Mouse (Mus musculus): ENCODE data around the gene Wfdc21.

Wfdc21 gene

DNA sequence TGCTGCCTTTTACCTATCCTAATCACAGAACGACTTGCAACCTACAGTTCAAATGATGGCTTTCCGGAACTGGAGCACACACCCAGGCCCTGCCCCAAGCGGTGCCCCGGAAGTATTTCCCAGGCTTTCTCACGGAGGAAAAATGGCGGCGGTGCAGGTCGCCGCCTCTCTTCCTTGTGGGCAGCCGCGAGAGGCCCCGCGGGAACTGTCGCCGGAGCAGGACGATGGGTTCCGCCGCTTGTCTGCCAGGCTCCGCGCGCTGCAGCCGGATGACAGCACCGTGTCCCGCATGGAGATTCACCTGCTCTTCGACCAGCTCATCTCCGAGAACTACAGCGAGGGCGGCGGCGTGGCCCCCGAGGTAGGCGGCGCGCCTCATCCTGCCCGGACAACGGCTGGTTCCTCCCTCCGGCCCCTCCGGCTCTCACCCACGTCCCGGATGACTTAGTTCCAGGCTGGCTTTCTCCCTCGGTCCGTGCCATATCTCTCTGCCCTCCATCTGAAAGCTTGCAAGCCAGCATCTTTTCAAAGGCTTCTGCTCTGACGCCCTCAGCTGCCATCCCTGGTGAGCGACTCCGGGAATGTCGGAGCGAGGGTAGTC, 6.9 kb downstream of the Wfdc21 start, which contains the start of gene Heatr6:
Gene Heatr6, plus strand, starts transcription at position 116 of the 601 bp plus-strand sequence.
- DNase-seq (ENCODE audit: low spot score), result peak; percentile 74

DNA sequence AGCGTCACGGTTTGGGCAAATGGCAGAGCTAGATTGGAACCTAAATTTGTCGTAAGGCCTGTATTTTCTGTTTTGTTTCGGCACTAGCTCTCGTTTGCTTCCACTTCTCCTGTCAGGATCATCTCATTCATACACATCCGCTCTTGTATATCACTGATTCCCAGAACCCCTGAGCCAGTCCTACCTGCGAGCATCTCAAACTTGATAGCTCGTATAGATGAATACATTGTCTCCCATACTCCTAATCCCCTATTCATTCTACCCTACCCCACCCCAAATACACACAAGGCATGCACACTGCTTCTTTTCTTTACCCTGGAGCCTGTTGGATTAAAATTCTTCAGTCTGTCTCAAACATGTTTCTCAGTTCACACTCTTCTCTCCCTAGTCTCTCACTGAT, 7.5 kb downstream of the Wfdc21 start:
- no peak for DNase-seq (ENCODE audit: low spot score)

DNA sequence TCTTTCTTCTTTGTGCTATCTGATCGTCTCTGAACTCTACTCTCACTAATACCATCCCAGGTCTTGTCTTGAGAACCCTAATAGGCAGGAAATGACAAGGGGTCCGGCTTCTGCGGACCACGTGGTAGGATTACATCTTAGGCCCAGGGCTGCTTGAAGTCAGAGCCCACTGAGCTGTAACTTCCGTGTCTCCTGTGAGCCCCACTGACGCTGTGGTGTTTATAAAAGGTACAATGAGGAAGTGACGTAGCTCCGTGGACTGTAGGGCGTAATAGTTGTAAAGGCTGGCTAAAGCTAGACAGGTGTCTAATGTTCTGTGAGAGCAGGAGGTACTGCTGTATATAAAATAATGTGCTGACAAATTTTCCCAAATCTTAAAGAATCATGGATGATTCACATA, 20.6 kb downstream of the Wfdc21 start:
- no peak for DNase-seq (ENCODE audit: low spot score)

DNA sequence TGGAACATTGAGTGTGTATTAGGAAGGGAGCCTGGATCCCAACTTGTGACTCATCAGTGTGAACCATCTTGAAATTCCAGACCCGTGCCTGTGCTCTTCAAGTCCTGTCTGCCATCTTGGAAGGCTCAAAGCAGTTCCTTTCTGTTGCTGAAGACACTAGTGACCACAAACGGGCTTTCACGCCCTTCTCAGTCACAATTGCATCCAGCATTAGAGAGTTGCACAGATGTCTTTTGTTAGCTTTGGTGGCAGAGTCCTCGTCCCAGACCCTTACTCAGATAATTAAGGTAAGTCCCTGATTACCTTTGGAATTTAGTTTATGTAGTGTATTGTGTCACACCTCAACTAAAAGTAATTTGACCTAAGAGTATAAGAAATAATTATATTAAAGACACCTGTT, 22.2 kb downstream of the Wfdc21 start:
- DNase-seq (ENCODE audit: low spot score), result no peak

DNA sequence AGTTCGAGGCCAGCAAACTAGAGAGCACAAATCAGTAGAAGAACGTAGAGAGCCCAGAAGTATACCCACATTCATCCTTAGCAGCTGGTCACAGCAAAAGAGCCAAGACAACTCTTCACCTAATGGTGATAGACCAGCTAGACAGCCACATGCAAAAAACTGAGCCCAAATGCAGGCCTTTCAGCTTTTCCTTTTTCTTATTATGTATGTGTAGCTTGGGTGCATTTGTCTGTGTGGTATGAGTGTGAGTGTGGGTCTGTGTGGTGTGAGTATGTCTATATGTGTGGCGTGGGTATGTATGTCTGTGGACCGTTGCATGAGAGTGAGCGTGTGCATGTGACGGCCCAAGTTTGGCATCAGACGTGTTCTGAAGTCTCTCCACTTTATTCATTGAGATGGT, 24.3 kb downstream of the Wfdc21 start:
- no peak for DNase-seq (ENCODE audit: low spot score)

DNA sequence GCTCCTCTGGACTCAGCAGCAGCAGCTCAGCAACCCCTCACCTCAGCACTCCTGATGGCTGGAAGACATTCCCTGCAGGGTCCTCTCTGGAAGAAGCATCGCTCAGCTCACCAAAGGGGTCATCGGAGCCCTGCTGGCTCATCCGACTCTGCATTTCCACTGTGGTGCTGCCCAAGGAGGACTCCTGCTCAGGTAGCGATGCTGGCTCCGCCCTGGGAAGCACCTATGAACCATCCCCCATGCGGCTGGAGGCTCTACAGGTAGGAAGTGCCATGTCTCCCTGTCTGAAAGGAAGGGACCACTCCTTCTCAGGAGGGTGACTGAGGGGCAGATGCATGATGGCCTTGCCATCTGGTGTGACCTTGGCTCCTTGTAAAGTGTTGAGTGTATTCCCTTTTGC, 25.6 kb downstream of the Wfdc21 start:
- no peak for DNase-seq (ENCODE audit: low spot score)

DNA sequence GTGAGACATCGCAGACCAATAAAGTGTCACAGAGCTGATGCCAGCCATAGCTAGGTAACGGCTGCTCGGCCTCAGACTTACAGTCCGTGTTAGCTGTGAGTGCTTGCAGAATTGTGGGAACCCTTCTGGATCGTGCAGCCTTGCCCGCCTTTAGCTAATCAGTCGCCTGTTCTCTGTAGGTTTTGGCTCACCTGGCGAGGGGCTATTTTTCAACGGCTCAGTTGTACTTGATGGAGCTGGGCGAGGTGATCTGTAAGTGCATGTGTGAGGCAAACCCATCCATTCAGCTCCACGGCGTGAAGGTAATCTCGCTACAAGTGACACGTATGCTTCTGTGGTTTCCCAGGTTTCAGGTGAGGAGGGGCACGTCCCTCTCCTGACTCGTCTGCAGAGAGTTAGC, 27.0 kb downstream of the Wfdc21 start:
- no peak for DNase-seq (ENCODE audit: low spot score)

DNA sequence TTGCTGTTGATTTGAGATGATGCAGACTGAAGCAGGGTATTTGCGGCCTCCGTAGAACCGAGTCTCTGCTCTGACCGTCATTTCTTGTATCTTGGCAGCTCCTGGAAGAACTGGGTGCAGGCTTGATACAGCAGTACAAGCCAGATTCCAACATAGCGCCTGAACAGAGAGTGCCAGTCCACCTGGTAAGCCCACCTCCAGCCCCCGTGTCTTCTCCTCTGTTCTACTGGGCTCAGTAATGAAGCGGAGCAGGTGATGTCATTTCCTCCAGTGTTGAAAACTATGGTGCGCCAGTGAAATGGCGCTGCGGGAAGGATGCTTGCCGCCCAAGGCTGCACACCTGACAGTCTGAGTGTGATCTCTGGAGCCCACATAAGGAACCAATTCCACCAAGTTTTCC, 27.6 kb downstream of the Wfdc21 start:
- no peak for DNase-seq (ENCODE audit: low spot score)

DNA sequence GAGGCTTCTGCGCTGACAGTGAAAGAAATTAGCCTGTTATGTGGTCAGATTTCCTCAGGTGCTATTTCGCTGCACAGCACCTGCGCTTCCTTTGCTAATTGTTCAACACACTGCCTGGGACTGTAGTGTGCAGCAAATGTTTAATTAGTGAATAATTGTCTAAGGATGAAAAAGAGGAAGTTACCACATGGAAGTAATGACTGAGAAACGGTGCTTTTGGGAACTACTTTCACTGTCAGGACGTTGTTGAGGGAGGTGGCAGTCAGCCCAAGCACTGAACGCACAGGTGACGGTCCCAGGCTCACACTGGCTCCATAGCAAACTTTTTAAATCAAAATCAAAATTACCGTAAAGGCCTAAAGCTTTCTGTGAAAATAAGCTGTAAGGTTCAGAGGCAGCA, 30.1 kb downstream of the Wfdc21 start:
- DNase-seq (ENCODE audit: low spot score), result no peak

DNA sequence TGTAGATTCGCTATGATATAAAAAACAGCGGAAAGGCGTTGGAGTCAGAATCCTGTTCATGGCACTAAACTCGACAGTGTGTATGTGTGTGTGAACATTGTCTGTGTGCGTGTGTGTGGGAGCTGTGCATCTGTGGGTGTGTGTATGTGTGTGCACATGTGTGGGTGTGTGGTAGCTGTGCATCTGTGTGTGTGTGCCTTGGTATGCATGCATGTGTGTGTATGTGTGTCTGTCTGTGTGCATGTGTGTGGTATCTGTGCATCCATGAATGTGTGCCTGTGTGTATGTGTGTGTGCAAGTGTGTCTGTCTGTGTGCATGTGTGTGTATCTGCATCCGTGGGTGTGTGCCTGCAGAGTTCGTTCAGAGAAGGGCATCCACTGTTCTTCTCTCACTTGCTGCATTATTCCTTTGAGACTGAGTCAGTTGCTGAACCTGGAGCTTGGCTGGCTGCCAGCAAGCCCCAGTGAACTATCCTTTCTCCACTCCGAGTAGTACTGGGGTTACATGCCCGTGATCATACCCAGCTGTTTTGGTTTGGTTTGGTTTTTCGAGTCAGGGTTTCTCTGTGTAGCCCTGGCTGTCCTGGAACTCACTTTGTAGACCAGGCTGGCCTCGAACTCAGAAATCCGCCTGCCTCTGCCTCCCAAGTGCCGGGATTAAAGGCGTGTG, 37.3 kb downstream of the Wfdc21 start:
- no peak for DNase-seq (ENCODE audit: low spot score)

DNA sequence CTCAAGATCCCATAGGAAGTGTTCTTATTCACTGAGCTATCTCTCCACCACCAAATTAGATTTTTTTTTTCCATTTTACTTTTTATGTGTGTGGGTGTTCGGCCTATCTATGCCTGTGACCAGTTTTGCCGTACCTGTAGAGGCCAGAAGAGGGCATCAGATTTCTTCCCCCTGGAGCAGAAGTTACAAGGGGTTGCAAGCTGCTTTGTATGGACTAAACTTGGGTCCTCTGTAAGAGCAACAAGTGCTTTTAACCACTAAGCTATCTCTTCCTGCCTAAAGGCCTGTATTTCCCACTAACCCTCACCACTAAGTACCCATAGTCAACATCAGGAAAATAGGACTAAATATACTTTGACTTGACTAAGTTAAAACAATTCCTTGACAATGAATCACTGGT, 37.9 kb downstream of the Wfdc21 start:
- DNase-seq (ENCODE audit: low spot score), result no peak

DNA sequence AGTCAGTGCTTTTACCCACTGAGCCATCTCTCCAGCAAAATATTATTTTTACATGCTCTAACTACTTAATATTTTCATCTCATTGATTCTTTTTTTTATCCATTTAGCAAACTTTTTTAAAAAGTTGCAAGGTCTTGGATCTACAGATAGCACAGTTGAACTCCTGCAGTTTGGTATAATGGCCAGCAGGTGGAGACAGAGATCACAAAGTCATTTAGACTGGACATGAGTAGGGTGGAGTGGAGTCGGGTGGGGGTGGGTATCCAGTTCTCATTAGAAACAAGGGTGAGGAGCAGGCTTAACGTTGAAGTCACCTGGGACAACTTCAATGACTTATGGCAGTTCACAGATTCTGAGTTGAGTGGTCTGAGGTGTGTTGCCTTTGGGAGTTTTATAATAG, 38.6 kb downstream of the Wfdc21 start:
- DNase-seq (ENCODE audit: low spot score), result no peak

DNA sequence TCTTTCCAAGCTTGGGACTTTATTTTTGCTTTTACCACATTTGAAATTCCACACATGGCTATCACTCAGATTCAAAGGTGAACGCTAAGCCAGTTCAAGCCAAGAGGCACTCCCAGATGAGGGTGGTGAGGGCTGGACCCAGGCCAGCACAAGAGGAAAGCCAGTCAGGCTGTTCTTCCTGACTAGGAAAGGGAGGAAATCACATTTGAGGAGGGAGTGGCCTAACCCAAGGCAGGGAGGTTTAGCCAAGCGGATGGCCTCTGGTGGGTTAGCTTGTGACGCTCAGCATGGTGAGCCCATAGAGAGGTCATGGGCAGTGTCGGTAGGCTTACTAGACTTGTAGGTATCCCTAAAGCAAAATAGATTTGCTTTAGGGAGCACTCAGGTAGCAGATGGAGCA, 40.1 kb downstream of the Wfdc21 start:
- no peak for DNase-seq (ENCODE audit: low spot score)

DNA sequence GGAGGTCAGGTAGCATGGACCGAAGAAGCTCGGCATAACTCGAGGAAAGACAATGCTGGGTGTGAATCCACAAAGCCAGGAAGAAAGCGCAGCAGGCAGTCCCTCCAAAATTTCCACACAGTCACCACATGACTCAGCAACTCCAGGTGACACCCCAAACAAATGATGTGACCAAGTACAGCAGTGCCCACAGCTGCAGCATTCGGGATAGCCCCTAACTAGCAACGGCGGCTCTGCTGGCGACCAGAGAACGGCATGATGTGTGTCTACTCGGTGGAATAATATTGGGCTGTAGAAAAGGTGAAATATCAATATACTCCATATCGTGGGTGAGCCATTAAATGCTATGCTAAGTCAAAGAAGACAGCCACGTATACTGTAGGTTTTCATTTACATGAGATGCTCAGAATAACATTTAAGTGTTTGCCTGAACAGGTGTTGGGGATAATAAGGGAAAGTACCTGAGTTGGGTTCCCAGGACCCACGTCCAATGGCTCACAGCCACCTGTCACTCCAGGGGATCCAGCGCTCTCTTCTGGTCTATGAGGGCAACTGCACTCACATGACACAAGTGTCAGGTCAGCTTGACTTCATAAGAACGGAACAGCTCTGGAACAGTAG, 40.8 kb downstream of the Wfdc21 start:
- no peak for DNase-seq (ENCODE audit: low spot score)

DNA sequence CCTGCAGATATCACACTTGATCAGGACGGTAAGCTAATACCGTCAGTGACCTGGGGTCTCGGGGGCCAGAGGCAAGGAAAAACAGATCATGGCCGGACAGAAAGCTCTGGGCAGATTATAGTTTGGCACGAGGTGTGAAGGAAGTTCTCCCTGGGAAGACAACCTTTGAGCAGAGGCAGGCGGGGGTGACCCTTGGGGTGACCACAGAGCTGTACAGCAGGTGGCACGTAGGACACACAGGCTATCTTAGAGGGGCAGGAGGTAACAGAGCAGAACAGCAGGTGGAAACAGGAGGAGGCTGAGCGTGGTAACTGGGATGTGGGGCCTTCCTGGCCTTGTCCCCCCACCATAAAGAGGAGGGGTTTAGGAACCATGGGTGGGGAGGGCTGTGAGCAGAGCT, 41.6 kb downstream of the Wfdc21 start:
- no peak for DNase-seq (ENCODE audit: low spot score)

DNA sequence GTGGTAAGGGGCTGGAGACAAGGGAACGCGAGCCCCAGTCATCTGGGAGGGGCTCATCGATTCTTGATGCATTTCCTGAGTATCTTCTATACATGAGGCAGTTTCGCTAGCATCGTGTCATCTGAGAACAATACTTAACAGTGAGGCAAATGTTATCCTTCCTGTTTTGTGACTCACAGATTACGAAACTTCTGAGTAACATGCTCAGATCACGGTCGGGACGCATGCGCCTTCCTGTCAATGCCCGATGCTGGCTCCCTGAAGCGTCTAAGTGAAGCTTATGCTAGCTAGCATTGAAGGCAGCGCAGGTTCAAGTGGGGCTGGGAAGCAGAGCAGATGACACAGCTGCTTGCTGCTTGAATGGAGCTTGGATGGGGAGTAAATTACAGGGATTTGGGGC, 42.5 kb downstream of the Wfdc21 start:
- no peak for DNase-seq (ENCODE audit: low spot score)

DNA sequence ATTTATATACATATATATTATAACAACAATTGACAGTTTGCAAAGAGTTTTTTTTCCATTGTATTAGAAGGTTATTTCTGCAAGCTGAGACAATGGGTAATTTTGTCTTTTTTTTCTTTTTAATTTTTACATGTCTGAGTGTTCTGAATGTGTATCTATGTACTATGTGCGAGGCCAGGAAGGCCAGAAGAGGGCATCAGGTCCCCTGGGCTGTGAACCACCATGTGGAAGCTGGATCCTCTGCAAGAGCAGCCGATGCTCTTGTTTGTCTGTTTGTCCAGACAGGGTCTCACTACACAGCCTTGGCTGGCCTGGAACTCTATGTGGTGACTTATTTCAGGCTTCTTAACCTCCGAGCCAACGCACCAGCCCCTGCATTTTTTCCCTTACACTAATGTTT, 44.4 kb downstream of the Wfdc21 start:
- no peak for DNase-seq (ENCODE audit: low spot score)

DNA sequence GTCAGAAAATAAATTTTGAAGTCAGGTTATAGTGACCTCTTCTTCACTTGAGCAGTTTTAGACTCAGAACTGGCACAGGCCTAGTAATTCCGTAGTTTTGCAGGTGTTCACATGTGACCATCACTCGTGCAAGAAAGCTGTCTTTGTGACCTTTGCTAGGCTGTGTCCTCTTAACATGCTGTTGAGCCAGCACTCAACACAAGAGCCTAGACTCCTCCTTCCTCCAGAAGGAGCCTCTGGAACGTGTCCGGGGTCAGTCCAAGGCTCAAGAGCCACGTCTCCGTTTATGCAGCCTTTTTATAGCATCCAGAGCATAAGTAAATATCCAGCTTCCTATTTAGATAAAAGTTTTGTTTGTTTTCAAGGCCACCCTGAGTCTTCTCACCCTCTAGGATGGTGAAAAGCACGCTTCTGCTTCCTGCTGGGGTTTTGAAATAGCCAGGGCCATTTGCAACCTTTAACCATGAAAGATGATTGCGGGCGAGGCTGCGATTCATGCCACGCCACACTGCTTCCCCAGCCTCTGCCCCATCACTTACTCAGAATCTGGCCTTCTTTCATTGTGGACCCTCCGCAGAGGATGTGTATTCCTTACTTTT, 45.7 kb downstream of the Wfdc21 start:
- DNase-seq (ENCODE audit: low spot score), result no peak

DNA sequence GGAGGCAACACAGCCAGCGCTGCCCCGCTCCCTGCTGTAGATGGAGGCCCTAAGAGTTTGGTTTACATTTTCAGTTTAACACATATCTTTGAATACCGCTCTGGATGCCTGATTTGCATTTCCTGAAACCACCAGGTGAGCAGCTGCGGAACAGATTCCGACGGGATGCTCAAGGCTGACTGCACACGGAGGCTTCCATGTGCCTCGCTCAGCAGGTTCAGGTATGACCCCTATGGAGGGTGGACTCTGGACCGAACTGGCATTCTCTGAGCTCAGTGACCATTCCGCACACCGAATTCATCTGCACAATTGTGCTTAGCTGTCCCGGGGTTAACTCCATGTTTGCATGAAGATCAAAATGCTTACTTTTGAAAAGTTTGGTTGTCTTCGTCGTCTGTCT, 46.5 kb downstream of the Wfdc21 start:
- no peak for DNase-seq (ENCODE audit: low spot score)

DNA sequence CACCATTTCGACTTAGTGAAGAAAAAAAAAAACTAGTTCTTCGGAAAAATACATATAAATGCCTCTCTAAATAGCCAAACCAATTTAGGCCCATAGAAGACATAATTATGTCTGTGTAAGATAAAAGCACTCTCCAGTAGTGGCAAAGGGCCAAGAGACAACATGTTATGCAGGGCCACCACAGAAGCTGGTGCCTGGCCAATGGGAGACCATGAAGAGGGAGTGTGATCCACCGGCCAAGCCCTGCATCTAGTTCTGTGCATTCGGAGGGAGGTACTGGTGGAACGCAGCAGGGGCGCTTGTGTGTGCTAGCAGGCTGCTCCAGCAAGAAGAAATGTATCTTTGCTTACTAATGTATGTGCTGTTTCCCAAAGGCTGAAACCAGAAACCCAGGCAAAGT, 49.4 kb downstream of the Wfdc21 start:
- DNase-seq (ENCODE audit: low spot score), result no peak

DNA sequence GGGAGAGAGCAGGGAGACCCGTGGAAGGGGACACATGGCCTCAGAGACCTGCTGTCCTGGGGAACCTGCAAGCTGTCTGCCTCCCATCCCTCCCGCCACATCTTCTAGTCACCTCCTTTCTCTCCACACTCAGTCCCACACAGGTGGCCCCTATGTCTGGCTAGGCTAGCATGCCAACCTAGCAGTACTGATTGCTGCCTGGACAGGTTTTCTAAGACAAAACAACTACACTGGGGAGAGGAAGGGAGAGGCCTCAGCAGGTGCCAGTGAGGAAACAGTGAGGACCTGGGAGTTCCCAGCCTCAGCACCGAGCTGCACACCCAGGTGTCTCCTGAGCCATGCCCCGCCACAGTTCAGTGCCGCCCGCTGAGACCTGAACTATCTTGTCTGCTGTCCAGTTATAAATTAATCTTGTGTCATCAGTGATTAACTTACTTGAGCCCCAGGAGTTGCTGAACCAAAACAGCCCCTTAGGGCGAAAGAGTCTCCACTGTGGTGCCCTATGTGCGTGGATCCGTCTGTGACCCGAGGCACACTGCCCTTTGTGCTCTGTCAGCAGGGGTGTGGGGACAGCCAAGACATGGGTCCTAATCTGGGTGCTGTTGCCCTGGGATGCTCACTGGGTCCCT, 50.4 kb downstream of the Wfdc21 start:
- DNase-seq (ENCODE audit: low spot score), result no peak

DNA sequence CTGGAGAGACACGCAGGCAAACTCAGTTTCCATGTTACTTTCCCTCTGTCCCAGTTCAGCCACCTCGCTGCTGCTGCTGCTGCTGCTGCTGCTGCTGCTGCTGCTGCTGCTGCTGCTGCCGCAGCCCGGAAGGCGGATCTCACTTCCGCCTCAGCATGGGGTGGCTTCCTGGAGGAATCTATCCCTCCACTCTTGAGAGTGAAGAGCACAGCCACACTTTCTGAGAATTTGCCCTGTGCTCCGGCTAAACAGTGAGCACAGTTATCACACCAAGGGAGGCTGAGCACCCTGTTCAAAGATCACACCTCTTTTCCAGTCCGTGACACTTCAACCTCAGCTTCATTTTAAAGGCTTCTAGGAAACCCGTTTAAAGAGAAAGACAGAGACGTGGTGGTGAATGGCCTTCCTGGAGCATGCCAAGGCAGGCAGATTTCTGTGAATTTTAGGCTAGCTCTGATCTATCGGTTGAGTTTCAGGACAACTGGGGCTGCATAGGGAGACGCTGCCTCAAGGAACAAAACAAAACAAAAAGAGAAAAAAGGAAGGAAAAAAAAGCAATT, 53.2 kb downstream of the Wfdc21 start:
- DNase-seq (ENCODE audit: low spot score), result no peak

DNA sequence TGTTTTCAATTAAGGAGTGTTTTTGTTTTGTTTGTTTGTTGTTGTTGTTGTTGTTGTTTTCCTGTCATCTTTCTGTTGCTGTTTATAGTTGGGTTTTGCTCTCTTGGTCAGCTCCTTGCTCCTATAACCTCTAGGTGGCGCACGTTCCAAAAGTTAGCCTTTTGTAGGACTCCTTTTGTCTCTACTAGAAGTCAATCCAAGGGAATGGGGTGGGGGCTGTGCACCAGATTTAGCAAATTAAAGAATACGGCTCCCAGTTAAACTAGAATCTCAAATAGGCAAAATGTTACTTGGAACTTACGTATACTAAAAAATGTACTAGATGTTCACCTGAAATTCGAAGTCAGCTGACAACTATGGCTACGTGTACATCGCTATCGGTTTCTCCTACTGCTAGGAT, 55.4 kb downstream of the Wfdc21 start:
- DNase-seq (ENCODE audit: low spot score), result no peak

Data from spleen, adult 12 weeks (tissue).